Mouse (Mus musculus): ENCODE results near the gene Aldh5a1.

Gene Aldh5a1

GRCm38 (mm10) chr13:24905422-24905821 lies 32.0 kb downstream of the Aldh5a1 start:
- no peak for TF ChIP-seq GATA4 (IDR thresholded peaks at IDR 0.05; ENCODE audit: insufficient replicate concordance, low read length)

- no peak for TF ChIP-seq GATA4 (IDR thresholded peaks at IDR 0.05; ENCODE audit: insufficient replicate concordance, low read length)
Measured at GRCm38 (mm10) chr13:24903412-24903811, 34.0 kb downstream of the Aldh5a1 start.

GRCm38 (mm10) chr13:24901916-24902315 lies 35.5 kb downstream of the Aldh5a1 start:
- TF ChIP-seq GATA4 (IDR thresholded peaks at IDR 0.05; ENCODE audit: insufficient replicate concordance, low read length), result no peak

- TF ChIP-seq GATA4 (IDR thresholded peaks at IDR 0.05; ENCODE audit: insufficient replicate concordance, low read length), result no peak
Measured at GRCm38 (mm10) chr13:24893880-24894279, 43.6 kb downstream of the Aldh5a1 start.

GRCm38 (mm10) chr13:24892516-24892915 lies 44.9 kb downstream of the Aldh5a1 start:
- TF ChIP-seq GATA4 (IDR thresholded peaks at IDR 0.05; ENCODE audit: insufficient replicate concordance, low read length), result no peak

- peak; percentile 87; the same call in 1 of the 2 replicates for TF ChIP-seq GATA4 (IDR thresholded peaks at IDR 0.05; ENCODE audit: insufficient replicate concordance, low read length)
Measured at GRCm38 (mm10) chr13:24889554-24889953, 47.9 kb downstream of the Aldh5a1 start.

- no peak for TF ChIP-seq GATA4 (IDR thresholded peaks at IDR 0.05; ENCODE audit: insufficient replicate concordance, low read length)
Measured at GRCm38 (mm10) chr13:24882411-24882810, 55.0 kb downstream of the Aldh5a1 start.

- peak; percentile 21; the same call in 1 of the 2 replicates for TF ChIP-seq GATA4 (IDR thresholded peaks at IDR 0.05; ENCODE audit: insufficient replicate concordance, low read length)
Measured at GRCm38 (mm10) chr13:24880704-24881103, 56.8 kb downstream of the Aldh5a1 start.

- peak; percentile 95 for TF ChIP-seq GATA4 (IDR thresholded peaks at IDR 0.05; ENCODE audit: insufficient replicate concordance, low read length)
Measured at GRCm38 (mm10) chr13:24880208-24880607, 57.3 kb downstream of the Aldh5a1 start.

- no peak; the same call in 1 of the 2 replicates for TF ChIP-seq GATA4 (IDR thresholded peaks at IDR 0.05; ENCODE audit: insufficient replicate concordance, low read length)
Measured at GRCm38 (mm10) chr13:24879359-24880040, 58.0 kb downstream of the Aldh5a1 start.

GRCm38 (mm10) chr13:24868233-24868632 lies 69.2 kb downstream of the Aldh5a1 start:
- no peak for TF ChIP-seq GATA4 (IDR thresholded peaks at IDR 0.05; ENCODE audit: insufficient replicate concordance, low read length)

GRCm38 (mm10) chr13:24867789-24868188 lies 69.7 kb downstream of the Aldh5a1 start:
- no peak for TF ChIP-seq GATA4 (IDR thresholded peaks at IDR 0.05; ENCODE audit: insufficient replicate concordance, low read length)

- no peak for TF ChIP-seq GATA4 (IDR thresholded peaks at IDR 0.05; ENCODE audit: insufficient replicate concordance, low read length)
Measured at GRCm38 (mm10) chr13:24866430-24867402, 70.7 kb downstream of the Aldh5a1 start.

- TF ChIP-seq GATA4 (IDR thresholded peaks at IDR 0.05; ENCODE audit: insufficient replicate concordance, low read length), result no peak
Measured at GRCm38 (mm10) chr13:24862520-24862919, 74.9 kb downstream of the Aldh5a1 start.

- no peak for TF ChIP-seq GATA4 (IDR thresholded peaks at IDR 0.05; ENCODE audit: insufficient replicate concordance, low read length)
Measured at GRCm38 (mm10) chr13:24862021-24862420, 75.4 kb downstream of the Aldh5a1 start.

- TF ChIP-seq GATA4 (IDR thresholded peaks at IDR 0.05; ENCODE audit: insufficient replicate concordance, low read length), result no peak
Measured at GRCm38 (mm10) chr13:24861084-24861483, 76.4 kb downstream of the Aldh5a1 start.
